Mouse (Mus musculus) CD4-positive, CD25-positive, alpha-beta regulatory T cell, adult 9 weeks (primary cell): ENCODE measurements around the gene Plxdc2. TPM values are rescaled to one million over a fixed set of nuclear protein-coding genes. Genes with fewer than 3 reads are reported as not detected.

Experiments
- polyA plus RNA-seq: library from polyadenylated mRNA; unstranded; fragments of 100-300 nt; shearing (Covaris generic); gene quantifications from one replicate; pipeline ENCODE4 v1.2.1, GENCODE M21; 2017

The Plxdc2 gene
- polyA plus RNA-seq: 3.9 TPM

DNA sequence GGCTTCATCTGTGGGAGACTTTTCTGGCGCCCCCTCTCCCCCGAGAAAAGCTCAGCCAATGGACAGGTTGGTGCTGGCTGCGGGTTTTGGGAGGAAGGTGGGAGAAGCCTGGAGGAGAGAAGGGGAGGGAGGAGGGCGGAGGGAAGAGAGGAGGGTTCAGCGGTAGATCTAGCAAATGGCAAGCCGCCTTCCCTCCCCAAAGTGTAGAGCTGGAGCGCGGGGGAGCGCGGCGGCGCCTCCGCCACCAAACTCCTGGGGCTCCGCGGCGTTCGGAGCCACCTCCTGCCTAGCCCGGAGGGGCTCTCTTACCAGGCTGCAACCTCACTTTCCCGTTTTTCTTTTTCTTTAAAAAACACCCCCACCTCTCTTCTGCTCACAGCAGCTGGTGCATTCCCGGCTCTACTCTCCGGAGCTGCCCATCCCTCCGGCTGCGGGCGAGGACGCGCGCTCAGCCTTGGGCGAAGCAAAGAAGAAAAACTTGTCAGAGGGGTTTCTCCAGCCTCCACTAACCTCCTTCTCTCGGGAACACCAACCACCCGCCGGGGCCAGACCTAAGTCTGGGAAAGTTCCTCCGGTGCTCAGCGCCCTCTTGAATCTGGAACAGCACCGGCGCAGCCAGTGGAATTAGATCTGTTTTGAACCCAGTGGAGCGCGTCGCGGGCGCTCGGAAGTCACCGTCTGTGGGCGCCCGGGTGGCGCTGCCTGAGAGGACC is at the start of gene Plxdc2:
Gene Plxdc2 (plus strand): TSS at position 199 of the 713 bp plus-strand sequence.

